Mouse (Mus musculus) cerebral cortex, adult 2 months (tissue): ENCODE data around the gene Rsf1.

ENCODE experiments used
- WGBS: fragments of 180-500 bp; shearing (Covaris S2); methylation state at CpG from one replicate; pipeline ENCODE4 v1.1.7; 2018; 5-methylcytosine and 5-hydroxymethylcytosine counted together

The Rsf1 gene

GRCm38 (mm10) chr7:97726080-97726479 is 146.4 kb downstream of the Rsf1 start:
- WGBS = 84% methylated on average over 7 of the region's 7 CpGs

- WGBS = 85% methylated on average over 7 of the region's 7 CpGs
Measured at GRCm38 (mm10) chr7:97726778-97727177, 147.1 kb downstream of the Rsf1 start.

- 62% methylated on average over 14 of the region's 14 CpGs for WGBS
Measured at GRCm38 (mm10) chr7:97728666-97729614, 149.3 kb downstream of the Rsf1 start.

- WGBS = 69% methylated on average over 3 of the region's 3 CpGs
Measured at GRCm38 (mm10) chr7:97730427-97730826, 150.7 kb downstream of the Rsf1 start.

GRCm38 (mm10) chr7:97733606-97734005 is 153.9 kb downstream of the Rsf1 start:
- 93% methylated on average over 5 of the region's 5 CpGs for WGBS

- WGBS = 75% methylated on average over 8 of the region's 8 CpGs
Measured at GRCm38 (mm10) chr7:97735021-97735420, 155.3 kb downstream of the Rsf1 start.

- 54% methylated on average over 4 of the region's 4 CpGs for WGBS
Measured at GRCm38 (mm10) chr7:97735886-97736420, 156.3 kb downstream of the Rsf1 start.

- 8% methylated on average over 12 of the region's 12 CpGs for WGBS
Measured at GRCm38 (mm10) chr7:97737256-97737637, 157.6 kb downstream of the Rsf1 start.

GRCm38 (mm10) chr7:97737638-97738456 is 158.2 kb downstream of the Rsf1 start, which contains the start of gene Aqp11:
Gene Aqp11 (minus strand): TSS chr7:97738289.
- under 1% methylated on average over 51 of the region's 64 CpGs for WGBS

GRCm38 (mm10) chr7:97740948-97741347 is 161.3 kb downstream of the Rsf1 start:
- WGBS = 70% methylated on average over 10 of the region's 10 CpGs

GRCm38 (mm10) chr7:97741756-97742291 is 162.1 kb downstream of the Rsf1 start:
- WGBS = 21% methylated on average over 1 of the region's 1 CpGs
